Mouse (Mus musculus) megakaryocyte, embryonic 14.5 days (primary cell): ENCODE results near the gene Alpk1. TPM values are rescaled to one million over a fixed set of nuclear protein-coding genes. Genes with fewer than 3 reads are reported as not detected.
"Not testable (repeated sequence)": the region's sequence is repeated elsewhere in the genome, so short reads cannot be mapped to it uniquely, and the experiment has no call there.

Experiments
- H3K27me3 ChIP-seq: replicated peaks from 2 replicates; pipeline ENCODE3; 2012; ENCODE audit warnings: inconsistent platforms
- H3K36me3 ChIP-seq: replicated peaks from 2 replicates; pipeline ENCODE3; 2012; ENCODE audit warnings: low read length, inconsistent platforms, mixed read lengths
- H3K4me1 ChIP-seq: 2 replicates; pipeline ENCODE4 v1.6.1; 2012; ENCODE audit warnings: inconsistent platforms
- H3K4me3 ChIP-seq: replicated peaks from 2 replicates; pipeline ENCODE3; 2012; ENCODE audit warnings: moderate library complexity, mild to moderate bottlenecking, inconsistent platforms
- H3K9me3 ChIP-seq: 2 replicates; pipeline ENCODE4 v1.6.1; 2012; ENCODE audit warnings: inconsistent platforms
- FLI1 ChIP-seq: IDR thresholded peaks from 2 replicates; pipeline ENCODE4 v1.6.1; 2012; ENCODE audit warnings: low read length, inconsistent platforms, mixed read lengths
- GATA1 ChIP-seq: IDR thresholded peaks from 3 replicates; pipeline ENCODE4 v1.6.1; 2012; ENCODE audit warnings: mixed read lengths, low read length, inconsistent platforms, borderline replicate concordance
- polyA plus RNA-seq: library from polyadenylated mRNA; stranded (reverse); fragments of >175 nt; gene quantifications from 2 replicates; pipeline ENCODE4 v1.2.3, GENCODE M21; 2012; ENCODE audit warnings: low replicate concordance; ENCODE audit not compliant: insufficient read depth

Gene Alpk1
- polyA plus RNA-seq, 1 experiment: 0.25 TPM

- Histone ChIP-seq H3K4me3 (peak overlapping the region; percentile 95), H3K36me3 (peaks cover 36% of the 10 kb centered on the region), H3K27me3 (no peaks in the 10 kb centered on the region), H3K9me3 (peaks cover 7% of the 10 kb centered on the region), H3K4me1 (peaks cover 60% of the 10 kb centered on the region)
- no peak for TF ChIP-seq GATA1
- TF ChIP-seq FLI1: no peak
Observed at GRCm38 (mm10) chr3:127790234-127791055, 10.1 kb upstream of the Alpk1 start.

- peaks cover 7% of the 10 kb centered on the region for H3K9me3 ChIP-seq
- H3K4me1 ChIP-seq: peaks cover 68% of the 10 kb centered on the region
- peak within 1 kb of the TSS; percentile 95 for H3K4me3 ChIP-seq
- no peaks in the 10 kb centered on the region for H3K27me3 ChIP-seq
- TF ChIP-seq FLI1 (no peak), GATA1 (no peak)
- H3K36me3 ChIP-seq: peaks cover 34% of the 10 kb centered on the region
Observed at GRCm38 (mm10) chr3:127789500-127790191, 9.3 kb upstream of the Alpk1 start, which contains the start of gene Tifa. Tifa (plus strand) TSS chr3:127789805.

- peaks cover 70% of the 10 kb centered on the region for H3K4me1 ChIP-seq
- peaks cover 3% of the 10 kb centered on the region for H3K9me3 ChIP-seq
- peaks cover 27% of the 10 kb centered on the region for H3K36me3 ChIP-seq
- TF ChIP-seq GATA1 (no peak), FLI1 (no peak)
- H3K4me3 ChIP-seq: peak overlapping the region; percentile 95
- H3K27me3 ChIP-seq: no peaks in the 10 kb centered on the region
Observed at GRCm38 (mm10) chr3:127788919-127789318, 8.6 kb upstream of the Alpk1 start.

- Histone ChIP-seq H3K36me3 (peaks cover 22% of the 10 kb centered on the region), H3K4me3 (peak overlapping the region; percentile 85), H3K27me3 (no peaks in the 10 kb centered on the region), H3K4me1 (peaks cover 72% of the 10 kb centered on the region), H3K9me3 (peaks cover 3% of the 10 kb centered on the region)
- TF ChIP-seq FLI1 (no peak), GATA1 (no peak)
Observed at GRCm38 (mm10) chr3:127788038-127788437, 7.7 kb upstream of the Alpk1 start.

- peaks cover 3% of the 10 kb centered on the region for H3K9me3 ChIP-seq
- peak overlapping the region; percentile 65 for H3K4me3 ChIP-seq
- TF ChIP-seq GATA1 (no peak), FLI1 (no peak)
- H3K4me1 ChIP-seq: peaks cover 66% of the 10 kb centered on the region
- no peaks in the 10 kb centered on the region for H3K27me3 ChIP-seq
- H3K36me3 ChIP-seq: peaks cover 15% of the 10 kb centered on the region
Observed at GRCm38 (mm10) chr3:127787032-127787431, 6.7 kb upstream of the Alpk1 start.

GRCm38 (mm10) chr3:127783680-127784079 lies 3.4 kb upstream of the Alpk1 start:
- Histone ChIP-seq H3K4me1 (peaks cover 66% of the 10 kb centered on the region), H3K36me3 (peaks cover 14% of the 10 kb centered on the region)
- not testable (repeated sequence) for H3K4me3 ChIP-seq, H3K27me3 ChIP-seq, H3K9me3 ChIP-seq

- H3K9me3 ChIP-seq: peaks cover 3% of the 10 kb centered on the region
- H3K4me1 ChIP-seq: peaks cover 59% of the 10 kb centered on the region
- TF ChIP-seq GATA1: no peak
- TF ChIP-seq FLI1: no peak
- no peak overlapping the region for H3K4me3 ChIP-seq
- H3K27me3 ChIP-seq: no peaks in the 10 kb centered on the region
- peaks cover 14% of the 10 kb centered on the region for H3K36me3 ChIP-seq
Observed at GRCm38 (mm10) chr3:127782921-127783320, 2.6 kb upstream of the Alpk1 start.

GRCm38 (mm10) chr3:127780921-127781320 lies 594 bp upstream of the Alpk1 start:
- peaks cover 44% of the 10 kb centered on the region for H3K4me1 ChIP-seq
- TF ChIP-seq FLI1 (no peak), GATA1 (no peak)
- H3K27me3 ChIP-seq: no peaks in the 10 kb centered on the region
- H3K4me3 ChIP-seq: no peak overlapping the region
- peaks cover 3% of the 10 kb centered on the region for H3K9me3 ChIP-seq
- peaks cover 10% of the 10 kb centered on the region for H3K36me3 ChIP-seq

- Histone ChIP-seq H3K36me3 (no peaks in the 10 kb centered on the region), H3K9me3 (no peaks in the 10 kb centered on the region), H3K4me1 (no peaks in the 10 kb centered on the region; the same call in 1 of the 2 replicates), H3K27me3 (no peaks in the 10 kb centered on the region), H3K4me3 (peak overlapping the region; percentile 56)
- TF ChIP-seq GATA1: no peak
- TF ChIP-seq FLI1: no peak
Observed at GRCm38 (mm10) chr3:127769146-127769545, 11.2 kb downstream of the Alpk1 start.

GRCm38 (mm10) chr3:127765971-127766370 lies 14.4 kb downstream of the Alpk1 start:
- Histone ChIP-seq H3K36me3 (no peaks in the 10 kb centered on the region), H3K27me3 (no peaks in the 10 kb centered on the region), H3K4me3 (no peak overlapping the region), H3K4me1 (peaks cover 10% of the 10 kb centered on the region), H3K9me3 (no peaks in the 10 kb centered on the region)
- TF ChIP-seq FLI1: no peak
- TF ChIP-seq GATA1: no peak
